Mouse (Mus musculus) spleen, adult 2 months (tissue): Measurements from ENCODE around the gene Rassf5.

ENCODE experiments used
- CTCF ChIP-seq: fragments of 200-500 bp; IDR thresholded peaks from 2 replicates; pipeline ENCODE4 v1.5.1; 2011; ENCODE audit warnings: mild to moderate bottlenecking, inconsistent platforms; ENCODE audit not compliant: insufficient read depth, insufficient read length, insufficient replicate concordance; ENCODE audit errors: extremely low read depth
- POLR2A ChIP-seq: fragments of 200-500 bp; IDR thresholded peaks from 2 replicates; pipeline ENCODE4 v1.6.1; 2011; ENCODE audit warnings: low read depth, low read length, inconsistent platforms

DNA sequence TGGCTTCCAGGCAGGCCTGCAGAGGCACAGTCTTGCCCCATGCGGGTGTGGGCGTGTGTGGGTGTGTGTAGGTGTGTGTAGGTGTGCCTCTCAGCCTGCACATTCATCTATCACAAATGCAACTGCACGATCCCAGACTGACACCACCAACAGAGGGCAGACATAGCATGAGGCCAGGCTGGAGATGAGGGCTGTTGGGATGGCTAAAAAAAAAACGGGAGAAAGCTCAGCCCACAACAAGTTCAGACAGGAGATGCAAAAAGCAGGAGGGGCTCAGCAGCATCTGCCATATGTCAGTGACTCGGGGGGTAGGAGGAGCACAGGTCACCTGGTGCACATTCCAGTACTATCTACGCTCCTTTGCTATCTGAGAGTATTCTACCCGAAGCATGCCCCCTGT, 16.8 kb downstream of the Rassf5 start:
- TF ChIP-seq POLR2A (no peak), CTCF (no peak)
